Mouse (Mus musculus) monocyte, adult 5-6 weeks (primary cell): ENCODE data around the gene Gabrb3. TPM values are rescaled to one million over a fixed set of nuclear protein-coding genes. Genes with fewer than 3 reads are reported as not detected.

Experiments used
- ATAC-seq: fragments of 153-309, 156-312 bp; replicated peaks from 2 replicates; pipeline ENCODE4 v1.8.0; 2017; ENCODE audit warnings: mild to moderate bottlenecking; ENCODE audit not compliant: low TSS enrichment, insufficient number of reproducible peaks, severe bottlenecking, poor library complexity, low FRiP score
- total RNA-seq: library from RNA; stranded (forward); fragments of 200-1000, 200-491, 200-594 nt; gene quantifications from 3 replicates; pipeline ENCODE4 v1.2.3, GENCODE M21; 2017

Gene Gabrb3
- total RNA-seq: not detected in 3 replicates

DNA sequence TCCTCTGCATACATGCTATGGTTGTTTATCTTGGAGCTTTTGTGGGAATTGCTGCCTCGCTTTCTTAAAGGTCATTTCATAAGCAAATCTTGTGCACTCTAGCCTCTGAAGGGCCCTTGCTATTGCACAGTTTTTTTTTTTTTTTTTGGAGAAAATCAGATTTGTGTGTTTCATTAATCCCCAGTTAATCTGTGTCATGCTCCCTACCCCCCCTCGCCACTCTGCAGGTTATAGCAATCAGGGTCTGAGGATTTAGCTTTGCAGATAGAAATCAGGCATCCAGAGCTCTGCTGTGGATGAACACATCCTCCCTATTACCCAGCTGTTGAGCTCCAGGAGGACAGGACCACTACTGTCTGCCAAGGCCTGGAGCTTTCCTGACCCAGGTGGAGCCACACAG lies at the start of gene Gabrb3:
Gabrb3 (plus strand) TSS at position 301 of the 400 bp plus-strand sequence.
- no peak for ATAC-seq

DNA sequence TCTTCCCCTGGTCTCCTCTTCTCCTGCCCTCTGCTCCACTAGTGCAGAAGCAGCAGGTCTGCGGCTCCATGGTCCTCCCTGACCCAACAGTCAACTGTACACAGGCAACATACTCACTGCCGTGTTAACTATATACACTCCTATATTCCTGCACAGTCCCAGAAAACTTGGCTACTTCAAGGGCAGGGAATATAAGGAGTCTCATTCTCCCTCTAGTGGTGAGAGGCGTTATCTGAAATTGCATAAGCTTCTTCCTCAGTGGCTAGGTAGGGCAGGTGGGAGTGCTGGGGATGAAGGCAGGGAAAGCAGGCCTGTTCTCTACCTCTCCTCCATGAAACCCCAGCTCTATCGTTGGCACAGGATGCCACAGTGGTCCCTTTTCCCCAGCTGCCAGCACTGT lies 35.4 kb upstream of the Gabrb3 start:
- ATAC-seq: no peak

DNA sequence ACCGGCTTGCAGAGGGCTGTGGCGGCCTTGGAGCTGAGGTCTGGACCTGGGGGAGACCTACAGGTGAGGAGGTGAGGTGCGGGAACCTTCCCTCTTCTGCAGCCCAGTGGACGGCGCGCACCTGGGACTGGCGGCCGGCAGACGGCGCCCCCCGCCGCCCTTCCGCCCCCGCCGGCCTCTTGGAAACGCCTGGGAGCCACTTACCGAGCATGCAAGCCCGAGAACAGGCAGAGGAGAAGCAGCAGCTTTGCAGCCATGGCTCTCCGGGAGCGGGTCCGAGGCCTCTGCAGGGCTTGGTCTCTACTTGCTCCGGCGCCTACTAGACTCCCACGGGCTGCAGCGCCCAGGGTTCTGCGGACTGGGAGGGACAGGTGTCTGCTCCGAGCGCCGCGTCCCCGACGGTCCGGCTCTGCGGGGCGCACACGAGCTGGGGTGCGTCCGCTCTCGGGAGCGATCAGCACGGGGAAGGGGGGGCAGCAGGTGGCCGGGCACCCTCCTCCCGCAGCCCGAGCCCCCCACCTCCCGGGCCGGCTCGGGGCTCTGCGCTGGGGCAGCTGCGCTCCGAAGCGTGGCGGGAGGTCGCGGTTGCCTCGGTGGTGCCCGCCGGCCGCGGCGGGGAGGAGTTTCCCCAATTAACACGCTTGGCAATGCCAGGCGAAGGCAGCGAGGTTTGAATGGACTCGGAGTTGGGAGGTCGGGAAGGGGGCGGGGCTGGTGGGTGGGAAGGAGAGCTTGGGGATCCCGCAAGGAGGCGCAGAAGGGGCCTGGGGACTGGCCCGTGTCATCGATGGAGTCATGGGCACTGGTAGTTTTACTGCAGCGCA lies 32.8 kb upstream of the Gabrb3 start, which contains the start of gene Gabrg3:
Gabrg3 (minus strand) TSS at position 672 of the 824 bp plus-strand sequence.
- no peak for ATAC-seq

DNA sequence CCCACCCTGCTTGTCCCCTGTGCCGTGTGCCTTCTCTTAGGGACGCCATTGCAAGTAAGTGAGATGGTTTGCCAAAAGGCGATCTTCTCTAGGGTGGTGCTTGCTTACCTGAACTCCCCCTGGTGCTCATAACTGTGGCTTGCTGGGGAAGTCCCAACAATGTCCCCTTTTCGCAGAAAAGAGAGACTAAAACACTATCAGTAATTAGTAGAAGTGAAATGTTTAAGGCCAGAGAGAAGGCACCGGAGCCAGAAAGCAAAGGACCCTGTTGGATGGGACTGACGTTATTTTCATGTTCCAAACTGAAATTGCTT lies 32.2 kb upstream of the Gabrb3 start:
- ATAC-seq: no peak

DNA sequence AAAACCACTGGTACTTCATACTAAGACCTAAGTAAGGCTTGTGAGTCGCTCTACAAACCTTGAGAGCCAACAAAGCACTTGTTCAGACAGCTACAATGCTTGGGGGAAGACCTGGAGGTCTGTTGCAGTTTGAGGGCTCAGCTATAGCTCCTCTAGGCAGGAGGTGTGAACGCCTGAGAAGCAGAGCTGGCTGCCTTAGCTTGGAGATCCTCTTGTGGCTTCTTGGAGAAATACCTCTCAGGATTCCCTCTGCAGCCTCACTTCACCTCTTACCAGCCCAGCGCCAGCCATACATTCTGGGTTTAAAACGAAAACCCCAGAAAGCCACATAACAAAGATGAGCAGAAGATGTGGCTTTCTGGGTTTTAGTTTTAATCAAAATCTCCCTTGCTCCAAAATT lies 29.4 kb upstream of the Gabrb3 start:
- ATAC-seq: no peak

DNA sequence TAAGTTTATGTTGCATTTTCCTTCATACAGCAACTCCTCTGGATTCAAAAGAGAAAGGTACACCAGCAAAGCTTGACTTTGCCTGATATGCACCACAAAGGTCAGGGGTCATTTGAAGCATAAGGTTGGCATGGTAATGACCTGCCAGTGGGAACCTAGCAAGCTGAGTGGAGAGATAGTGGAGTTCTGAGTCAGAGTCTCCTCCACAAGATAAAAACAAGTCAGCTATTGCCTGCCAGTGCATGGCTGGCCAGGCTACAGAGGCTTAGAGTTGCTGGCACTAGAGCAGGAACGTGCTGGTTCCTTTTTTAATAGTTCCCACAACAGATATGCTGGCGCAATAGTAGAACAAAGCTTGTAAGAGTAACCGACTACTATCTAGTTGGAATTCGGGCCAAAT lies 25.9 kb upstream of the Gabrb3 start:
- ATAC-seq: no peak

DNA sequence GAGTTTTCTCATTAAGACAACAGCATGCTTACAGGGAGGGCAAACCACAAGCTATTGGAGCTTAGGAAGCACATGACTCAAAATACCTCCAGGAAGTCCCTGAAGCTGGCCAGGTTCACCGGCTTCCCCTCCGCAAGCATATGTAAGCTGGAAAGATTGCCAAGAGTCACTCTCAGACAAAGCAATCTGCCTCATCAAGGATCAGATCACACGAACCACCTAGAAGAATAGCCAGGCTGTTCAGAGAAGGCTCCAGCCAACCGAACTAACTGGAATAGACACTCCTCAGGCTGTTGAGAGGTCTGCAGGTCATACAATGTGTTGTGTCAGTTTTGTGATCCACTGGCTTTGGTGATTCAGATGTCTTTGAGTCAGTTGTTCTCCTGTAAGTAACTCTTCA lies 8.3 kb upstream of the Gabrb3 start:
- no peak for ATAC-seq

DNA sequence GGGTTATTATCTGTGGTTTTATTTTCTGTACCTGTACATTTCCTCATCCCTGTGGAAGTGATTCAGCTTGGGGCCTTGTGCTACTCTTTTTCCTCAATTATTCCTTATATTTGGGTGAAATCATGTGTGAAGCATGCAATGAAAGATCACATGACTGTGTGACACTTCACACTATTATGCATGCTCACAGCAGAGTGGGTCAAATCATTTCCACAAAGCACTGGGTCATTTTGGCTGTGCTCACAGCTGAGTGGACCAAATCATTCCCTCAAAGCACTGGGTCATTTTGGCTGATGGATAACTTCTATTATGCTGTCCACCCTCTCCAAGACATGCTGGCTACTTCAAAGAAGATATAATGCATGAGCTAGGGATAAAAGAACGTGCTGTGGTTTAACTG lies 6.6 kb upstream of the Gabrb3 start:
- no peak for ATAC-seq

DNA sequence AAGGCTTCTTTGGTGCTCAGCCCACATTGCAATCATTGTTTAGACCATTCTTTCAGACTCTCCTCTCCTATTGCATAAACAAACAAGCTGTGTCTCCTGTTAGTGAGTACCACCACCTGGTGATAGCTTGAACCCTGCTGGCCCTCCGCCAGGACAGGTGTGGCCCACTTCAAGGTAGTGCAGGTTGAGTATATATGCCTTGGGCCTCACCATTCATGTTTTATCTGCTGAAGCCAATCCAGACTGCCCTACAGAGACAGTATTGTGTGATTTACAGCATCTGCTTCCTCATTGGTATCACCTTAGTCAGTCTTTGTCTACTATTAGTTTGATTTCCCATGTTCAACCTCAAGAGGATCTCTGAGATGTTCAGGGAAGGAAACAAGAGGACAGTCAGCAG lies 1.6 kb downstream of the Gabrb3 start:
- ATAC-seq: no peak

DNA sequence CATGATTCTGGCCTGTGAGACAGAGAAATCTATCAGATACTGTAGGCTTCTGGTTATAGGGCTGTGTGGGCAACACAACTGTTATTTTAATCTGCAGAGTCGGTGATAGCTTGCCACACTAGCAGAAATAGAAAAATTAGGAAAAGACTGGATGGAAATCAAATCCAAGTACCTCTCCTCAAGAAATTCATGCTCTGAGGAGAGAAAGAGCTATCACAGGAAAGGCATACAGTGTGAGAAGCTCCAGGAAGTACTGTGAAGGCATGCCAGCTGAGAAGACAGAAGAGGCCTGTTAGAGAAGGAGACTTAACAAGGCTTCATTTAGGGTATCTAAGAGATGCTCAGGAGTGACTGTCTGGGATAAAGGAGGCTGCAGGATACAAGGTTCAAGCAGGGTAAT lies 3.2 kb downstream of the Gabrb3 start:
- no peak for ATAC-seq

DNA sequence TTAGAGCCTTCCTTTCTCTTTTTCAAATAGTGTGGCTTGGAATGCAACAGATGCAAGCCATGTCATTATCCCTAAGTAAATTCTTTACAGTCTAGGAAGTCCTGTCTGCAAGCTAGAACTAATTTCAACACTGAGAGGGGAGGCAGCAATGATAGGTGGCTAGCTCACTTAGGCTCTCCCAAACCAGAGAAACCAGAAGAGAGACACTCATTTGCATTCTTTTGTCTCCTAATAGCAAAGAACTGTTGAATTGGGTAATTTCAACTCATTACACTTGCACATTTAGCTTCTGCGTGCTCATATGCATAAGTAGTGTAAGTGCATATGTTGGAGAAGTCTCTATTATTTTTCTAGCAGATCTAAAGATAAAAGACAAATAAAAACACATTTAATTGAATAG lies 28.7 kb downstream of the Gabrb3 start:
- ATAC-seq: no peak

DNA sequence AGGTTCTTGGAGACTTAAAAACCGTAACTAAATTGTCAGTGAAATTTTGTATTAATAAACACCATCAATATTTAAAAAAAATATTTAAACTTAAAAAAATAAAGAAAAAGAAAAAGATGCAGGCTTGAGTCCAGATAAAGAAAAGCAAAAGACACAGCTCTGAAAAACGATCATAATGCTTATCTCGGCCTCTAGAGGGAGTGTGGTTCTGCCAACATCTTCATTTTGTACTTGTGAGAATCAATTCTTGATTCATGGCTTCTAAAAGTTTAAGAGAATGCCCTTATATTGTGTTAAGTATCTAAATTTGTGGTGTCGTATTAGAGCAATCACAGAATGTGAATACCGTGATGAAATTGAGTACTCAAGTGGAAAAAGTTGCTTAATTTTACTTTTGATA lies 40.9 kb downstream of the Gabrb3 start:
- no peak for ATAC-seq

DNA sequence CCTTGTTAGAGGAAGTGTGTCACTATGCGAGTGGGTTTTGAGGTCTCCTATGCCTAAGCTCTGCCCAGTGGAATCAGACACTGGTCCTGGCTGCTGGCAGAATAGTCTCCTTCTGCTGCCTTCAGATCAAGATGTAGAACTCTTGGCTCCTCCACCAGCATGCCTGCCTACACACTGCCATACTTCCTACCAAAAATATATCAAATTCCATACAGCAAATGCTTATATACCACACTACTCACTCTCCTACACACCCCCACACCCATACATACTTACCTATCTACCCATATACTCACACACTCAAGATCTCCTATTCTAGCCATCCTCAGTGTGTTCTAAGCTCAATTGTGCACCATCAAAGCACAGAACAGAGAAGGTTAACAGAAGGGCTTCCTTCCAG lies 51.8 kb downstream of the Gabrb3 start:
- ATAC-seq: no peak

DNA sequence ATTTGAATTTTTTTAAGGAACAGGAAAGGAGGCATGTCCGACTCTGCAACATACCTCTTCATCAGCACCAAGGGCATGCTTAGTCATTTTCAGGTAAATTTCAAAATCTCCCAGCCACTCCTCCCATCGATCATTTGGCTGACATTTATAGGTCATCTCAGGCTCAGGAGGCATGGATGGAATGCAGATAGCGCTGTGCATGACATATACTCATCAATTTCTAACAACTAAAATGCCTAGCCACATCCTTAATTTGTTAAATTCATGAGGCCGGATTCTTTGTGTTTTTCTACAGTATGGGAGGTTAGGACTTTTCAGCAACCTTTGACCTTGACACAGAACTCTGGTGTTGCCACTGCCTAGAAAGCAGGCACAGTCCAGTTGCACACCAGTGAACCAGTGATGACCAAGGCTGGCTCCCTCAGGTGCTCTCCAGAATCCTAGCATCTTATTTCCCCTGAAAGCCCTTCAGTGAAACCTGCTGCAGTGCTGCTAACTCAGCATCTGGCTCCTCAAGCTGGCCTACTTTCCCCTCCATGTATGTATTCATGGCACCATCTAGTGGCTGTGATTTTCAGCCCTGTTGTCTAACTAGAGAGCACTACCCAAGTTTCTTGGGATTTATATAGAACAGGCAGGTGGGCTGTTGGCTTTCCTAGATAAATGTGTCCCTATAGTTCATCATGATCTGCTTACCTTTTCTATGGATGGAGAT lies 54.5 kb downstream of the Gabrb3 start:
- no peak for ATAC-seq

DNA sequence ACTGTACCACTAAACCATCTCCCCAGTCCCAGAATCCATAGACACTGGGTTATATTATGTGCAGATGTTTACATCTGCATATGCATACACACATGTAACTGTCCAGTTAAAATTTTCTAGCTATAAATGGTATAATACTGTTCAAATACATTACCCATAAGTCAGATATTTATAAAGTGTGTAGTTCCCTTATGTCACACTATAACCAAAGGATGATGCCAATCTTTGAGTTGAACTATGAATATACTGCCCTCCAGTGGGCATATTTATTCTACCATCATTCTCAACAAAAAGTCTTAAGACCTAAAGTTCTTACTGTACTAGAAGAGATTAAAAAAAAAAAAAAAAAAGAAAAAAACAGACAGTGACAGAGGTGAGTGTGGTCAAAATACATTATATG lies 63.4 kb downstream of the Gabrb3 start:
- no peak for ATAC-seq

DNA sequence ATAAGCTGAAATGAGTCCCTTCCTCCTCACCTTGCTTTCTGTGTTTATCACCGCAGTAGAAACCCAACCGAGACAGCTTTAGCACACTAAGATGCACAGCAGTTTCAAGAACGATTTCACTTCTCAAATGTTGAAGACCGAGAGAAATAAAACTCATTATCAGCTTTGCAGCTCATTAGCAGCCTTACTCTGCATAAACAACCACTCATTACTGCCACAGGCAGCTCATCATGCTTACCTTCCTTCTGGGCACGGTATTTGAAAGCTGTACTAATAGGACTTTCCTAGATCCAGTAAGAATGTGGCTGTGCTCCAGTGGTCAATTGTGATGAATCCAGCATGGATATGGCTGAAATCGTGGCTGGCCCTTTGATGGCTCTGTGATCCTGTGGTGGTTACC lies 67.4 kb downstream of the Gabrb3 start:
- no peak for ATAC-seq

DNA sequence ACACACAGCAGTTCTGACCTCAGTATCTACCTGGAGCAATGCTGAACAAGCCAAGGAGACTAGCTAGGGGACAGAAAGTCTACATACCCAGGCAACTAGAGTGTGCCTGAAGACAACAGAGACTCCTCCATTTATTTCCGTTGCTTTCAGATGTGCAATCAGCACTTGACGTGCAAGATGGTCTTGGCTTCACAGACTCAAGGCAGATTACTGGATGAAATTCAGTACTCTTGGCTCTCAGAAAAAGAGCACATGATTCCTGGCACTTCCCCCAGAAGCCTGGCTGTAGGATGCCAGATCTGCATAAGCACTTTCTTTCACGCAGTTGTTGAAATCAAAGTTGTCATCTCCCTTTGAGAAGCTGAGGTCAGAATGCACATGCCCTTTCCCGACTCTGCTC lies 72.3 kb downstream of the Gabrb3 start:
- no peak for ATAC-seq

DNA sequence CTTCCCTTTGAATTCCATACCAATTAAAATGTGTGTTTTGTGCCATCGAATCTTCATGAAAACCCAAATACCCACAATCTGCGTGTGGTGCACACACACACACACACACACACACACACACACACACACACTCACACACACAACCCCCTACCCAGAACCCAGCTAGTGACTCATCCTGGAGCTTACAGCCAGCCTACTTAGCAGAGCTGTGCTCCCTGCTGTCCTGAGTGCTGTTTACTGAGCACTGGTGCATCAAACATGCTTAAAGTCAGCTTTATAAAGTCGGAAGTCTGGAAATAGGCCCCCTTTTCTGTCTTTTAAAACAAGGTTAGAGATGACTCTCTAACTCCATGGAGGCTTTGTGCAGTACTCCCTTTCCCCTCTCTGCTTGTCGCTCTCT lies 83.3 kb downstream of the Gabrb3 start:
- no peak for ATAC-seq

DNA sequence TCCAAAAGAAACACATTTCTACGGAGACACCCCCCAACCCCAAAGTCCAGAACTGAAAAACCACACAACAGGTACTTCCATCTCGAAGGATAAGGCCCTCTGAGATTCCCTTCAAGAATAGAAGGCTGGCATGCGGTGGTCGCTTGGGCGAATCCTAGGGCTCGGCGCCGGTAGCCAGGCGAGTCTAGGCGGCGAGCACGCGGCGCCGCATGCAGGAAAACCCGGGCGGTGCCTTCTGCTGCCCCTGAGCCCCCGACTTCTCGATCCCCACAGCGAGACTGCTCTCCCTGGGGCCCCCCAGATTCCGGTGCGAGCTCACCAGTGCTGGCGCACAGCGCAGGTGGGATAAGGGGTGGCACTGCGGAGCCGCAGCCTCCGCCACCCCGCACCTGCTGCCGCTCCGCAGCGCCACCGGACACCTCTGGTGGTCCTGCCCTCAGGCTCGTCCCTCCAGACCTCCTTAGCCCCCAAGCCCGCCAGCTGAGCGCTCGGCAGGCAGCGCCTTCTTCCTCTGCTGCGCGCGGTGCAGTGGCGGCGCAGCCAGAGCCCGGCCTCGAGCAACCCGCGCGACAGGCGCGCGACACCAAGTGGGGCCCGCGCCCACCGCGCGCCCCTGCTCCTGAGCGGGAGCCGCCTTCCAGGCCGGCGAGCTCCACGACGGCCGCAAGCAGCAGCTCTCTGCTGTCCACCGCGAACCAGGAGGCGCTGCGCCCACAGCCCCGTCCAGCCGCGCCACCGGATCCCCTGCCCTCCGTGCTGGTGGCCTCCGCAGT lies 89.6 kb downstream of the Gabrb3 start:
- ATAC-seq: no peak

DNA sequence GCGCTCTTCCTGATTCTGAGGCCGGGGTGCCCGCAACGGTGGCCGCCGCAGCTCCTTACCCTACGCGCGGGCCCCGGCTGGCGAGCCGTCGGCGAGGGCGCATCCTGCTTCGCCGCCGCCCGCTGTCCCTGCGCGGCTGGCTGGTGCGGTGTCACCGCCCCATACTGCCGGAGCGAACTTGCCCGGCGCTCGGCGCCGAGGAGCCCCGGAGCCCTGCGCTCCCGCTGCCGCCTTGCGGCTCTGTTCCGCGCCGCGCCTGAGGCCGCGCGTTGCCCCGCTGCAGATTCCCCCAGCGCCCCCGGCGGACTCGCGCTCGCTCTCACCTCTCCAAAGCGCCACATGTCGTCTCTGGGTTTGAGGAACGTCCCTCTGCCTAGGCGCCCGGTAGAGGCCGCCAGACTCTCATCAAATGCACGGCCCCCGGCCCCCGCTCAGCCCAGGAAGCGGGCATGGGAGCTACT lies 90.2 kb downstream of the Gabrb3 start, which contains the start of gene Gabra5:
Gabra5 (minus strand) TSS at position 379 of the 461 bp plus-strand sequence.
- ATAC-seq: no peak
